Mouse (Mus musculus): Measurements from ENCODE around the gene Rapgef2.

Rapgef2 gene

GRCm38 (mm10) chr3:79286376-79287107 lies at the start of gene Rapgef2:
Gene Rapgef2 (minus strand): TSS chr3:79286517.
- DNase-seq (ENCODE audit: low spot score in 2 of 2): peak; percentile 35 to 40

- no peak for DNase-seq (ENCODE audit: low spot score in 2 of 2)
Measured at GRCm38 (mm10) chr3:79333643-79334200, 47.4 kb upstream of the Rapgef2 start.

- no peak for DNase-seq (ENCODE audit: low spot score in 2 of 2)
Measured at GRCm38 (mm10) chr3:79333051-79333450, 46.7 kb upstream of the Rapgef2 start.

DNA sequence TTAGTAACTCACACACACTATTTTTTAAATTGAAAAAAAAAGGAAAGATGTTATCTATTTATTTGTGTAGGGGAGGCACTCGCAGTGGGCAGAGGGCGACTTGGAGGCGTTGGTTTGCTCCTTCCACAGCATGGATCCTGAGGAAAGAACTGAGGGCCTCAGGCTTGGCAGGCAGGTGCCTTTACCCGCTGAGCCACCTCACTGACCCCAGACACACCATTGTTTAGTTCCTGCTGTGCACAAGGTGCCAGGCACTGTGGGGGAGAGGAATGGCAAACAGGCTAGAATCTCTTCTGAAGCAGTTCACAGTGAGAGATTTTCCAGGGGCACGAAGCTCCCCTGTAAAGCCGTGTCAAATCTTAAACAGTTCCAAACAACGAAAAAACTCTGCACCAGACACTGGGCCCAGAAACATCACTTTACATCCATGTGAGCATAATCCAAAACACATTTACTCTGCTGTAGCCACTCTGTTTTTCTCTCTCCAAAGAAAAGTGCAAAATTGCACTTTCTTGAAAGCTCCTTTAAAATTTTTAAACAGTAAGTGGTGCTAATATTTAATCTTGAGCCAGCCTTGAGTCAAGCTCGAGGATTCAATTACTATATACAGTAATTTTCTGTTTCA lies 43.5 kb upstream of the Rapgef2 start:
- DNase-seq (ENCODE audit: low spot score in 2 of 2): no peak

- DNase-seq (ENCODE audit: low spot score in 2 of 2): no peak
Measured at GRCm38 (mm10) chr3:79324697-79325526, 38.6 kb upstream of the Rapgef2 start.

DNA sequence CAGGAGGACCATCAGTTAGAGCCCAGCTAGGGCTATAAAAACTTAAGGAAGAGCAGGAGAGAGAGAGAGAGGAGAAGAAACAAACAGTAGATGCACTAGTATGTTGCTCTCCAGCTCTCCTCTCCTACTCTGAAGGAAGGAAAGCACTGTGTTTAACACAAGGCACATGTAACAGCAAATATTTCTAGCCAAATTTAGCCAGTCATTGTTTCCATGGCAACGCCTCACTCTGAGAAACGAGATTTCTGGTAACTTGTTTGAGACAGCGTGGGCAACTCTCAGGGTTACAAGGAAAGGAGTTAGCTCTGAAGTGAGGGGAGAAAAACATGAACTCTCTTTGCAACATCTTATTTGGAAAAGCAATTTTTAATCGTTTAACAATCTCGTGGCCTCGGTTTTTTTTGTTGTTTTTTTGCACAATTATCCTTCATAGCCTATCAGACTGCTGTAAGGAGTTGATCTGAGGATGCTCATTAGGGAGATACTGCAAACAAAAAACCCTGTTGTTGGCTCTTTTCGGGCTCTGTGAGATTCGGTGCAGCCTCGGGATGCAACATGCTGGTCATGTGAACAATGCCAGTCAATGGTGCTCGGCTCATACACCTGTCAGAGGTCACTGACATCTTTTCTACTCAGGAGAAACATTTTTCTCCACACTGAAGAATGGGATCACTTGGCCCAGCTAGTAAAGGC lies 27.8 kb upstream of the Rapgef2 start:
- peak; percentile 19 to 55 for DNase-seq (ENCODE audit: low spot score in 2 of 2)

DNA sequence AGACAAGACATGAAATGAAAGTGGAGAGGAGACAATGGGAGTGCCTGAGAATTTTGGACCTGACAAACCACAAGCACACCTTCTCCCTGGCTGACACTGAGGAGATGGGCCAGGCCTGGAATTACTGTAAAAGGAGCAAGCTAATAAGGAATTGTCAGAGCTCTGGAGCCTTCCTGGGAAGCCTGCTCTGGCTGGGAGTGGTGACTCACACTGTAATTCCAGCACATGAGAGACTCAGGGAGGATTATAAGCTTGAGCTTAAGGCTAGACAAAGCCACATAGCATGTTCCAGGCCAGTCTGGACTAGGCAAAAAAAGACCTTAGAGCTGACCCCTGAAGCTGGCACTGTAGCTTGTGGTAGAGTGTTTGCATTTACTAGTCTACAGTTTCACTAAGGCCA lies 25.6 kb upstream of the Rapgef2 start:
- DNase-seq (ENCODE audit: low spot score in 2 of 2): no peak

DNA sequence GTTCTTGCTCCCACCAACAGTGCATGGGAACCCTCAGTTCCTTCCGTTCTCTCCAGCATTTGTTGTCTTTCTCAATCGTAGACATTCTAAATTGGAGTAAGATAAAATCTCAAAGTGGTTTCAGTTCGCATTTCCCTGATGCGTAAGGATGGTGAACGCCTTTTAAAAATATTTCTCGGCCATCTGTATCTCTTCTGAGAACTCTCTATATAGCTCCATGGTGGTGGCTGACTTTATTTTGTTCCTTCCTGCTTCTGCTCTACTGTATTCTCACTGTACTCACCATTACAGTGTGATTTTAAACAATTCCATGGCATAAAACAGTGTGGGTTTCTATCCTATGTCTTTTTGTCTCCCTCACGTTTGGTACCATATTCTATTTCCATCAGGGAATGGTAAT lies 23.9 kb upstream of the Rapgef2 start:
- DNase-seq (ENCODE audit: low spot score in 2 of 2): no peak

- no peak for DNase-seq (ENCODE audit: low spot score in 2 of 2)
Measured at GRCm38 (mm10) chr3:79308605-79309004, 22.3 kb upstream of the Rapgef2 start.

DNA sequence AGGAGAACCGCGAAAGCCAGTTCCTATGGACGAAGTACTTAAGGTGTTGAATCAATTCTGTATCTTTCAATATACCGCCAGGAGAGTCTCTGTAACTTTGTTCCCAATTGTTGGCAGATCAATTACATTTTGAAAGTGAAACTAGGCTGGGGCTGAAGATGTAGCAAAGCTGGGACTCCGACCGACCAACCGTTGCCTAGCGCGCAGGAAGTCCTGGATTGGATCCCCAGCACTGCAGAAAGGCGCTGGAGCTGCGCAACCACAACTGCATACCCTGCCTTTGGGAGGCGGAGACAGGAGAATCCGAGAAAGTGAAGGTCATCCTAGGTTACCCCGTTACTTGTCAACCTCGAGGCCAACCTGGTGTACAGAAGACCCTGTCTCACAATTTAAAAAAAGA lies 13.1 kb upstream of the Rapgef2 start:
- no peak for DNase-seq (ENCODE audit: low spot score in 2 of 2)

DNA sequence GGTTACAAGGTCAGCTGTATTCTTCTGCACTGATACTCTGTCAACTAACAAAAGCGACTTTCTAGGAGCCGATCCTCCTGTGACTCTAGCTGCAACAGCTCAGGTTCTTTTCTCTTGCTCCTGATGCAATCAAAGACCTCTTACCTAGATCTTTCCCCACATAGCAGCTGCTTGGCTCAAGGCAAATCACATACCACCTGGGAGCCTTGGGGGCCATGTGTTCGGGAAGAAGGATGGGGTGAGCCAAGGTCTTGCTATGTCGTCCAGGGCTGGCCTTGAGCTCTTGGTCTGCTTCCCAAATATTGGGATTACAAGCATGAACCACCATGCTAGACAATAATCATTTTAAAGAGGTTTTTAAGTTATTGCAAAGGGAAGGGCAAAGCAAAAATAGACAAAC lies 11.0 kb upstream of the Rapgef2 start:
- DNase-seq (ENCODE audit: low spot score in 2 of 2): no peak

- no peak for DNase-seq (ENCODE audit: low spot score in 2 of 2)
Measured at GRCm38 (mm10) chr3:79296586-79296985, 10.3 kb upstream of the Rapgef2 start.

DNA sequence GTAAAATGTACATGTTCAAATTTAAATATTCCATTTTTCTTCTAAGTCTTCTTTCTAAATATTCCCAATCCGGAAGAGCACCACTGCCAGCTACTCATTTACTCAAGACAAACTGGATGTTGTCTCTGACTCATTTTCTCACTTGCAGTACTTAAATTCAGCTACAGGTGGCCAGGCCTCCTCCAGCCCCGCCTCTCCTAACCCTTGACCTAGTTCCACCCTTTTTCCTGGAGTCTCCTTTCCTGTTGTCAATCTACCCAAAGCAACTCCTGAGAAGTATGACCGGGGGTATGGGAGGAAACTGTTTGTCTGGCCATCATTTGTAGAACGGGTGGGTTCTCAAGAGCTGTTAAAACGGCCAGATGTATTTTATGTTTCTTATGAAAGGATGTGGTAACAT lies 9.7 kb upstream of the Rapgef2 start:
- DNase-seq (ENCODE audit: low spot score in 2 of 2): no peak

GRCm38 (mm10) chr3:79294701-79295100 lies 8.4 kb upstream of the Rapgef2 start:
- no peak for DNase-seq (ENCODE audit: low spot score in 2 of 2)

GRCm38 (mm10) chr3:79293023-79293422 lies 6.7 kb upstream of the Rapgef2 start:
- no peak for DNase-seq (ENCODE audit: low spot score in 2 of 2)

GRCm38 (mm10) chr3:79289050-79289449 lies 2.7 kb upstream of the Rapgef2 start:
- no peak for DNase-seq (ENCODE audit: low spot score in 2 of 2)

DNA sequence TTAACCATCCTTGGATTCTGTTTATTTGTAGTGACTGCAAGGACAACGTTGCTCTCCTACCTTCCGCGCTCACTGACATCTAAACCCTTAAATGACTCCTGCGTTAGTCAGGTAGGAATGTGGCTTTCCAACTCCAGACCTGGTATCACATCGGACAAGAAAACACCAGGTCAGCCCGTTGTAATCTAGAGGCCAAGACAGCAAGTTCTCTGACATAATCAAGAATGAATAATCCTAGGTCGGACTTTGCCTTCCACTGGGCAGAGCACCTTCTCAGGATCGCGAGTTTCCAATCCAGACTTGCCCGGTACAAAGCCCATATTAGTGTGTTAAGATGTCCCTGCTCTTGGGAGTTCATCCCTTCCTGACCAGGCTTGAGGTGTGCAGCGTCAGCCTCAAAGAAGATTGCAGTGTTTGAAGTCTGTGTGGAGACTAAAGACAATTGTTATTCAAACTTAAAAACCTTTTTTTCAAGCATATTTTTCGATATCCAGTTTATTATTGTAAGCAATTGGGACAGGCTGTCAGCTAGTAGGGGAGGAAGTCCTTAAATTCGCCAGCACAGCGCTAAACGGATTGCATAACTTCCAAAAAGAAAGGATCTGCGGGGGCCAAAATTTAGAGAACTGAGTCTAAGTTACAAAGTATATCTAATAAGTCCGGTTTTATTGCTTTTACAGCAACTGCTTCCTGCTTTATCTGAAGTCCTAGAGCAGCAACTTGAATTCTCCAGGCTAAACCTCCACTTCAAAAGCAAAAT lies 1.6 kb upstream of the Rapgef2 start:
- DNase-seq (ENCODE audit: low spot score in 2 of 2): no peak

DNA sequence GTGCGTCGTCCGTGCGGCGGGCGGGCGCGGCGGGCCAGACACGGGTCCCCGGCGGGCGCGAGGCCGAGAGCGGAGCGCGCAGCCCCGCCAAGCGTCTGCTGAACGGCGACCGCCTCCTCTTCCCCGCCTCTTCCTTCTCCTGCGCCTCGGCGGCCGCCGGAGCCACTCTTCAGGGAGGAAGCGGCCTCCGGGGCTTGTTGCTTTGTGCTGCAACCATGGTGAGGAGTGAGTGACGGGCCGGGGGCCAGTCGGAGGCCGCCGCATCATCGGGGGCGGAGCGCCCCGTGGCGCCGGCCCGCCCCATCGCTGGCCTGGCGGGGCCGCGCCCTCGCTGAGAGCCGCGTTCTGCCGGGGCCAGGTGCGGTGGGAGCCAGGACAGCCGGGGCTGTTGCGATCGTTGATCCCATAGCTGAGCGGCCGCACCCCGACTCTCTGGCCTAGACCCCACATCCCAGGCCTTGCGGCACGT lies 825 bp upstream of the Rapgef2 start:
- peak; percentile 94 to 95 for DNase-seq (ENCODE audit: low spot score in 2 of 2)

DNA sequence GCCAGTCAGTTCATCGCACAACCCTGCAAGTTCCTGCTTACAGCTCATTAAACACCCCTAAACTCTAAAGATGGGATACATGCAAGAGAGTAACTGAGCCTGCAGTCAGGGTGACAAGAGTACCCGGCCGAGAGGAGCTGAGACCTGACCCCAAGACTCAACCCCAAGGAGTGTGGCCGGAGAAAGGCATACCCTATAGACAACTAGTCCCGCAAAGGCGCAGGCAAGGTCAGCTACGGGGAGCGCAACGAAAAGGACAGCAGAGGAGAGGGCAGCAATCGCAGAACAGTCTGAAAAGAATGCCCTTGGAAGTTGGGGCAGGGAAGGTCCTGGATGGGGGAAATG lies 314 bp downstream of the Rapgef2 start:
- no peak for DNase-seq (ENCODE audit: low spot score in 2 of 2)

DNA sequence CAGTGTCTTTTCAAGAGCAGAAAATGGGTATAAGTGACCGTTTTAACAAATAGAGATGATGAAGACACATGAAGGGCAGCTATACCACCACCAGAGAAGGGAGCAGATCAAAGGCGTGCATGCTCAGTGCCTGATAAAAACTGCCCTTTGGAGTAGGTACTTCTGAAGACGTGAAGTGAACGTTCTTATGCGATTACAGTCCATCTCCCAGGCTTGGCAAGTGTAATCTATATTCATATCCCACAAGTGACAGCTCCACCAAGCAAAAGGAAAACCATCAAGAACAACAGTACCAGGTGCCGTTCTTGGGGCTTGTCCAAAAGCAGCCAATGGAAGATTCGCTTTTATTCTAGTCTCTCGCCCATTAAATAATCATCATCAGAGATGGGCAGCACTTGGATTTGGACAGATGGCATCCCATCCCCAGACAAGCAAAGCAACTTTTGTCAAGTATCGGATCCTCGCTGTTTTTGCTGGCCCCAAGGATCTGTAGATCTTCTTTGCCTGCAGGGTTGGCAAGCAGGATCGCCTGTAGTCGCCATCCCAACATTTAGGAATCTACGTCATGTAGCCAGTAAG lies 1.1 kb downstream of the Rapgef2 start:
- DNase-seq (ENCODE audit: low spot score in 2 of 2): no peak

DNA sequence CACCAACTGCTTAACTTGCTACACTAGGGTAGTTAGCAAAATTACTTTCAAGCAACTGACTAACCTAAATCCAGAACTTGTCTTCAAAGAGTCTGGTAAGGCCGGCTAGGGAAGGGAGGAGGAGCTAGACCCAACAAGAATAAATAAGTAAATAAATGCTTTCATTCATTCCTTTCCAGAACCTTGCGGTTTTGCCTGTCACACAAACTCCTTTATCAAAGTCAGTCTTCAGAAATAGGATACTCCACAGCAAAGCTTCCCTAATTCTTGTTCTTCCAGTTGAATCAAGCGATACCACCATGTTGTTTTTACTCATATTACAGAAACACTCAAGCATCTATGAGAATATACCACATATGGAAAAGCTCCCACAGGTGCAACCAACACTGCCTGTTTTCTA lies 2.3 kb downstream of the Rapgef2 start:
- no peak for DNase-seq (ENCODE audit: low spot score in 2 of 2)
